In the genomic region with DNA sequence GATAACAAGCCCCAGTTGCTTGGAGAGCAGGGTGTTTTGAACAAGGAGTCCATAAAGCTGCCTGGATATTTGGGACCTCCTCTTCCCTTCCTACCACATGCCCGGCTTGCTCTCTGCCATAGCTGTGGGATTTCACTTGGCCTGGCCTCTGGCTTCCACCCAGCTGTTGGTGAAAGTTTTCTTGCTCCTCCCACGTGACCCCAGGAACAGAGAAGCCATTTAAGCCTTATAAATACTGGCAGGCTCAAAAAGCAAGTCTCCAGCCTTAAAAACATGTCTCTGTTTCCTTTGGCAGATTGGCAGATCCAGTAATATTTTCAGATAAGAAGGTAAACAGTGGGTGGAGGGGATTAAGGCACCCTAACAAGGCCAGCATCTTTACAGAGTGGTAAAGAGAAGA, we compare ENCODE assay signal across 21 mouse cellular contexts. TPM values are rescaled to one million over a fixed set of nuclear protein-coding genes. Genes with fewer than 3 reads are reported as not detected.
DNase-seq lines count a peak whose midpoint lies in the region; ATAC-seq lines count a peak whose summit lies in the region.
"Had no signal": no experiment of that assay in that cellular context is flagged by ENCODE, and none has a peak within 500 bp of the region (broad histone marks: within the 10 kb centered on the region; RNA-seq: fewer than 3 reads in every experiment).

No protein-coding gene starts in this region.

- no peak overlapping the region for H3K4me3 ChIP-seq in intestine, embryonic 15.5 days (replicated peaks)
- H3K4me3 ChIP-seq: forebrain, embryonic 12.5 days; heart, embryonic 13.5 days; hindbrain, embryonic 15.5 days; kidney, embryonic 15.5 days; liver, embryonic 15.5 days; stomach, embryonic 15.5 days had no signal

- WGBS in intestine, embryonic 15.5 days = 66% methylated on average over 2 of the region's 2 CpGs

- no peaks in the 10 kb centered on the region for H3K36me3 ChIP-seq in intestine, embryonic 15.5 days
- H3K36me3 ChIP-seq: forebrain, embryonic 12.5 days; heart, embryonic 13.5 days; hindbrain, embryonic 15.5 days; kidney, embryonic 15.5 days; liver, embryonic 15.5 days; stomach, embryonic 15.5 days had no signal

- H3K4me2 ChIP-seq in intestine, embryonic 15.5 days (replicated peaks) = no peak overlapping the region
- H3K4me2 ChIP-seq: forebrain, embryonic 12.5 days; heart, embryonic 13.5 days; hindbrain, embryonic 15.5 days; kidney, embryonic 15.5 days; liver, embryonic 15.5 days; stomach, embryonic 15.5 days had no signal

- no peak overlapping the region for H3K9ac ChIP-seq in intestine, embryonic 15.5 days
- H3K9ac ChIP-seq: forebrain, embryonic 12.5 days; heart, embryonic 13.5 days; hindbrain, embryonic 15.5 days; kidney, embryonic 15.5 days; liver, embryonic 15.5 days; stomach, embryonic 15.5 days had no signal

- H3K27ac ChIP-seq in intestine, embryonic 15.5 days = no peak overlapping the region
- H3K27ac ChIP-seq: forebrain, embryonic 12.5 days; heart, embryonic 13.5 days; hindbrain, embryonic 15.5 days; kidney, embryonic 15.5 days; liver, embryonic 15.5 days; stomach, embryonic 15.5 days had no signal

- peaks cover 6% of the 10 kb centered on the region; the same call in 1 of the 2 replicates for H3K4me1 ChIP-seq in intestine, embryonic 15.5 days (replicated peaks)
- H3K4me1 ChIP-seq: forebrain, embryonic 12.5 days; hindbrain, embryonic 15.5 days; liver, embryonic 15.5 days had no signal

- no peaks in the 10 kb centered on the region for H3K27me3 ChIP-seq in intestine, embryonic 15.5 days (replicated peaks)
- H3K27me3 ChIP-seq: forebrain, embryonic 12.5 days; heart, embryonic 13.5 days; hindbrain, embryonic 15.5 days; kidney, embryonic 15.5 days; liver, embryonic 15.5 days; stomach, embryonic 15.5 days had no signal

- no peak for ATAC-seq in intestine, embryonic 15.5 days
- ATAC-seq: CD4-positive, CD25-positive, alpha-beta regulatory T cell, adult 4 months; intestine, embryonic 16.5 days; midbrain, embryonic 16.5 days had no signal

- DNase-seq in adrenal gland, adult 2 months = peak; percentile 6
- DNase-seq in adrenal gland, postnatal 36 days = no peak
- peak; percentile 20 for DNase-seq in layer of hippocampus, adult 11-12 months (ENCODE audit: low spot score)
- no peak for DNase-seq in layer of hippocampus, postnatal 36 days
- peak; percentile 53 to 59 for DNase-seq in right cerebral cortex, postnatal 10 days (ENCODE audit: low spot score in 2 of 2)
- DNase-seq in right cerebral cortex, postnatal 14 days = no peak
- DNase-seq in testis, postnatal 14 days (ENCODE audit: low spot score) = no peak
- DNase-seq: cerebellum, postnatal 36 days; thymus, adult 2 months had no signal

- H3K9me3 ChIP-seq in intestine, embryonic 15.5 days = no peaks in the 10 kb centered on the region
- H3K9me3 ChIP-seq: forebrain, embryonic 12.5 days; heart, embryonic 13.5 days; hindbrain, embryonic 15.5 days; kidney, embryonic 15.5 days; liver, embryonic 15.5 days; stomach, embryonic 15.5 days had no signal

RNA-seq across cellular contexts. Expression of gene Lmcd1, which starts 31.3 kb away (rescaled TPM):
- 10 to 100 TPM in 1 of 2 experiments, 1 to 10 TPM in 1; 8.3 to 10.5 TPM for total RNA-seq in adrenal gland, adult 2 months (2021)
- polyA plus RNA-seq in adrenal gland, adult 2 months (2012; rRNA removed) = 6.4 and 8.1 TPM in 2 replicates
- total RNA-seq in adrenal gland, postnatal 36 days (2021) = 1 to 10 TPM; 5.2 to 8.4 TPM
- total RNA-seq in layer of hippocampus, postnatal 36 days (2021) = 1 to 10 TPM; 7.1 to 8.5 TPM
- polyA plus RNA-seq in intestine, embryonic 15.5 days (2015; fragmentation: Nextera tagmentation; extraction: Ambion mirVana) = 12.2 and 13.4 TPM in 2 replicates
- total RNA-seq: granulocyte monocyte progenitor cell, adult 5-6 weeks; neutrophil, adult 5-6 weeks had no signal
- polyA plus RNA-seq: CD4-positive, CD25-positive, alpha-beta regulatory T cell, adult 4 months had no signal

Comparison
In these comparisons a context has a peak if more than half of its experiments do, and no peak if none do; other contexts are left out.
1. DNase-seq: peak in adrenal gland, adult 2 months (single experiment), layer of hippocampus, adult 11-12 months (single experiment) and right cerebral cortex, postnatal 10 days (2 of 2); none in adrenal gland, postnatal 36 days (0 of 2), layer of hippocampus, postnatal 36 days (0 of 2), right cerebral cortex, postnatal 14 days (single experiment) and testis, postnatal 14 days (single experiment).